Mouse (Mus musculus) limb, embryonic 15.5 days (tissue): ENCODE measurements around the gene Npas3. TPM values are rescaled to one million over a fixed set of nuclear protein-coding genes. Genes with fewer than 3 reads are reported as not detected.

Experiments
- ATAC-seq: fragments of 200-750 bp; cut with Nextera tagmentation; 2 replicates; pipeline ENCODE4 v1.8.0; 2017; ENCODE audit warnings: low read depth, moderate TSS enrichment; ENCODE audit not compliant: insufficient number of reproducible peaks, low FRiP score, low TSS enrichment
- H3K27ac ChIP-seq: fragments of 300-500 bp; sonication (generic); 2 replicates; pipeline ENCODE4 v1.5.1; 2015; ENCODE audit warnings: moderate library complexity, mild to moderate bottlenecking, inconsistent platforms
- H3K27me3 ChIP-seq: fragments of 300-500 bp; sonication (generic); 2 replicates; pipeline ENCODE4 v1.6.1; 2015; ENCODE audit warnings: inconsistent platforms
- H3K36me3 ChIP-seq: fragments of 300-500 bp; sonication (generic); 2 replicates; pipeline ENCODE4 v1.6.1; 2015; ENCODE audit warnings: inconsistent platforms
- H3K4me1 ChIP-seq: fragments of 300-500 bp; sonication (generic); 2 replicates; pipeline ENCODE4 v1.6.1; 2015; ENCODE audit warnings: inconsistent platforms
- H3K4me2 ChIP-seq: fragments of 300-500 bp; sonication (generic); 2 replicates; pipeline ENCODE4 v1.6.1; 2015; ENCODE audit warnings: mild to moderate bottlenecking, inconsistent platforms
- H3K4me3 ChIP-seq: fragments of 300-500 bp; sonication (generic); 2 replicates; pipeline ENCODE4 v1.5.1; 2015; ENCODE audit warnings: mild to moderate bottlenecking, inconsistent platforms
- H3K9ac ChIP-seq: fragments of 300-500 bp; sonication (generic); 2 replicates; pipeline ENCODE4 v1.6.1; 2015; ENCODE audit warnings: inconsistent platforms
- H3K9me3 ChIP-seq: fragments of 300-500 bp; sonication (generic); 2 replicates; pipeline ENCODE4 v1.6.1; 2016; ENCODE audit warnings: inconsistent platforms
- WGBS: fragments of 180-500 bp; shearing (Covaris S2); methylation state at CpG from one replicate; pipeline ENCODE4 v1.1.7; 2015; 5-methylcytosine and 5-hydroxymethylcytosine counted together
- polyA plus RNA-seq: library from polyadenylated mRNA; unstranded; fragments of >200 nt; fragmentation: Nextera tagmentation; extraction: Ambion mirVana; gene quantifications from 2 replicates; pipeline ENCODE4 v1.2.1, GENCODE M21; 2015

Npas3 gene
- polyA plus RNA-seq, 1 experiment from 2014 or later, result 4.2 TPM

DNA sequence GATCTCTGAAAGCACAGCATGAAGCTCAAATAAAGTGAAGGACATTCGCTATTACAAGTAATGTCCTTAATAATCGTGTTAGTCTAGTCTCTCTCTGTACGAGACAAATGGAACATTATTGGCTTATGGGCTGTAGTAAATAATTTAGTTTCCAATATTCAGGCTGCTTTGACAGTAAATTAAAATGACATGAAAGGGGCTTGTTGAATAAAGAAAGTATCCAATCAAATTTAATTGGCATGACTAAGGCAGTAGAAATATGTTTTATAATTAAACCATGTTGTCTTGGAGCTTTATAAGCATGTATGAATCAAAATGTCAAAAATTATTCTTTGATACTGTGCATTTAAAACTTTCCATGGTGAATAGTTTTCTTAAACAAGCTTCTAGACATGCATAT lies 278.6 kb downstream of the Npas3 start:
- Histone ChIP-seq H3K4me1 (no peaks in the 10 kb centered on the region; the same call in 1 of the 2 replicates), H3K9me3 (no peaks in the 10 kb centered on the region), H3K27me3 (no peaks in the 10 kb centered on the region), H3K4me2 (no peak overlapping the region), H3K4me3 (no peak overlapping the region), H3K9ac (no peak overlapping the region), H3K36me3 (no peaks in the 10 kb centered on the region), H3K27ac (no peak overlapping the region)
- ATAC-seq, result no peak
- WGBS, result 55% methylated on average over 3 of the region's 3 CpGs

DNA sequence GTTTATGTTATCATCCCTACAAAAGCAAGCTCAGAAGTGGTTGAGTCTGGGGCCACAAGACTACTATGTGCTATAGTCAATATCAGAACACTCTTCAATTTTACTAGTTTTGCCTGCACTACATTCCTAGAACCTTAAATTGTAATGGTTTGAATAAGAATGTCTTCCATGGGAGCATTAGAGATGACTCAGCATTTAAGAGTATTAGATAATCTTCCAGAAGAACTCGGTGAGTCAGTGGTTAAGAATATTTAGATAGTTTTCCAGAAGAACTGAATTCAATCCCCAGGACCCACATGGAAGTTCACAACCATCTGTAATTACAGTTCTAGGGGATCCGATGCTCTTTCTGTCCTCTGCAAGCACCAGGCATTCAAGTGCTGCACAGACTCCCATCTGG lies 280.9 kb downstream of the Npas3 start:
- H3K4me1 ChIP-seq, result no peaks in the 10 kb centered on the region; the same call in 1 of the 2 replicates
- H3K27me3 ChIP-seq, result no peaks in the 10 kb centered on the region
- no peak overlapping the region for H3K4me2 ChIP-seq
- no peak overlapping the region for H3K27ac ChIP-seq
- no peaks in the 10 kb centered on the region for H3K36me3 ChIP-seq
- no peak for ATAC-seq
- H3K4me3 ChIP-seq, result no peak overlapping the region
- no peaks in the 10 kb centered on the region for H3K9me3 ChIP-seq
- WGBS, result 90% methylated on average over 2 of the region's 2 CpGs
- no peak overlapping the region for H3K9ac ChIP-seq

DNA sequence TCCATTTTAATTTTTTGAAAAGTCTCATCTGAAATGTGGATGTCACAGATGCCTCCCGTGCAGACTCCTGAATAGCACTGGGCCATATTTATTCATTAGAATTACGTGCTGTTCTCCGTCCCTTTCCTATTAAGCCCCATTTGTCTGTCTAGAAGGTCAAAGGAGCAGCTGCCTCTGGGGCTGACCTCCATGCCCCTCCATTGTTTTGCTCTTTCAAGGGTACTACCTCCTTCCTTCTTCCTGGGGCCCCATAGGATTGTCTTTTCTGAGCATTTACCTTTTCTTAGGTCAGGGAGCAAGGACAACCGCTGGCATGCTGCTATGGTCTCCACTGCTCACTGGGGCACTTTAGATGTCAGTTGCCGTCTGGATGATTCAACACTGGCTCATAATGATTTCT lies 288.3 kb downstream of the Npas3 start:
- no peak overlapping the region for H3K27ac ChIP-seq
- 75% methylated on average over 5 of the region's 5 CpGs for WGBS
- no peak overlapping the region for H3K4me3 ChIP-seq
- ATAC-seq, result no peak
- H3K4me1 ChIP-seq, result no peaks in the 10 kb centered on the region
- no peaks in the 10 kb centered on the region for H3K9me3 ChIP-seq
- no peaks in the 10 kb centered on the region for H3K36me3 ChIP-seq
- no peak overlapping the region for H3K9ac ChIP-seq
- H3K4me2 ChIP-seq, result no peak overlapping the region
- no peaks in the 10 kb centered on the region for H3K27me3 ChIP-seq

DNA sequence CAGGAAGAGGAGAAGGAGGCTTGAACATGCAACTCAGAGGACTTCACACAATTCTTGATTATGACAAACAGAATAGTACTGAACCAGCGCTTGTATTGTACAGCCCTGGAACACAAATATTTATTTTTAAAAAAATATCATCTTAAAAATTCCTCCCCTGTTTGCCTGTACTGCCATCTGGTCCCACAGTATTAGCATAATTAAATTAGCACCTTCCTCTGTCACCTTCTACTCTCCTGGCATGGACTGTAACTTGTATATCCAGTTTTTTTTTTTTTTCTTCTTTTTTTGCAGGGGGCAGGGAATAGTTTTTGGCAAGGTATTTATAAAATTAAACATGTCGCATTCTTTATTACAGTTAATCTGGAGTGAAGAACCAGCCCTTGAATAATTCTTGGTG lies 307.9 kb downstream of the Npas3 start:
- no peaks in the 10 kb centered on the region for H3K27me3 ChIP-seq
- no peak for ATAC-seq
- WGBS, result 79% methylated on average over 2 of the region's 2 CpGs
- H3K4me2 ChIP-seq, result no peak overlapping the region
- no peak overlapping the region for H3K27ac ChIP-seq
- no peaks in the 10 kb centered on the region for H3K36me3 ChIP-seq
- no peaks in the 10 kb centered on the region for H3K9me3 ChIP-seq
- no peak overlapping the region for H3K9ac ChIP-seq
- no peaks in the 10 kb centered on the region for H3K4me1 ChIP-seq
- H3K4me3 ChIP-seq, result no peak overlapping the region

DNA sequence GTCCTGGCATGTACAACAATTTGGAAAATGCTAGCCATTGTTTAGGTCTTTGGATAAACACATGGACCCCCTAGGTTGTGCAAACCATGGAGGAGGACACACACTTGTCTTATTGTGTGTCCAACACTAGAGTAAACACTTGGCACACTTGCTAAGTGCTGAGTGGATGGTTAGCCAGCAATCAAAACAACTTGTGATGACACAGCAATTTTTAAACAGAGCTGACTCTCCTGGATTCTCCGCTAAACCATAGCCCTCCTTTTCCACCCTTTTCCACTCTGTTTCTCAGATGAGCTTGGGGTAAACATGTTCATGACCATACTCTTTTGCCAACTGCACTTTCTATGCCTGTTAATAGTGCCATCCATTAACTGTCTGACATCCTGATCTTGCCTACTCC lies 309.8 kb downstream of the Npas3 start:
- no peaks in the 10 kb centered on the region for H3K9me3 ChIP-seq
- no peaks in the 10 kb centered on the region for H3K27me3 ChIP-seq
- H3K4me3 ChIP-seq, result no peak overlapping the region
- H3K9ac ChIP-seq, result no peak overlapping the region
- no peak overlapping the region for H3K27ac ChIP-seq
- no peaks in the 10 kb centered on the region for H3K36me3 ChIP-seq
- no peaks in the 10 kb centered on the region for H3K4me1 ChIP-seq
- WGBS, result 92% methylated on average over 1 of the region's 1 CpGs
- no peak for ATAC-seq
- no peak overlapping the region for H3K4me2 ChIP-seq

DNA sequence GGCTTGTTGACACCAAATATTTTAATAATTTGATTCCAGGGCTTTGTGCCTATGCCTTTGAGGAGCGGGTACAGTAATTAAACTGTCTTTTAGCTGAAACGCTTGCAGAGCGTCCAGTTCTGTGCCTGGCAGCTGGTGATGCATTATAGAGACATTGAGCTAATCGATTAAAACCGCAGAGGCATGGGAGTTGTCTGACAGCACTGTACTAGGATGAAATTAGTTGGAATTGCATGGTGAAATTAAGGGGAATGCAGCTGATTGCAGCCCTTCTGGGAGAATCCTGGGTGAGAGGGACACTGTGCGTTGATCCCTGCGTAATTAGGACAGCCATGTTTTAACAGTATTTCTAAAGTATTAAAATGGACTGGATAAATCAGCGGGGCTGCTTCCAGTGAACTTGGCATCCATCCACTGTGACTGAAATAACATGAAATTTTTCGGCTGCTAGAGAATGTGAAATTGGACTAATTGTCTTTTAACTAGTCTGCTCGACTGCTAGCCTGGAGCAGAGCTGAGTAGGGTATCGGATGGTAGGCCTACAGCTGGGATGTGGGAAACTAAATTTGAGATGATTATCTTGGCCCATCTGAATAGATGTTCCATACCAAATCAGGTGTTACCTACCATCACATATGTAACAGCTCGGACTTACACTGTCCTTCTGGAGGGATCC lies 318.4 kb downstream of the Npas3 start:
- Histone ChIP-seq H3K27me3 (no peaks in the 10 kb centered on the region), H3K27ac (no peak overlapping the region), H3K4me3 (no peak overlapping the region), H3K9ac (no peak overlapping the region), H3K9me3 (no peaks in the 10 kb centered on the region), H3K4me1 (no peaks in the 10 kb centered on the region), H3K36me3 (no peaks in the 10 kb centered on the region), H3K4me2 (no peak overlapping the region)
- 67% methylated on average over 12 of the region's 12 CpGs for WGBS
- ATAC-seq, result no peak

DNA sequence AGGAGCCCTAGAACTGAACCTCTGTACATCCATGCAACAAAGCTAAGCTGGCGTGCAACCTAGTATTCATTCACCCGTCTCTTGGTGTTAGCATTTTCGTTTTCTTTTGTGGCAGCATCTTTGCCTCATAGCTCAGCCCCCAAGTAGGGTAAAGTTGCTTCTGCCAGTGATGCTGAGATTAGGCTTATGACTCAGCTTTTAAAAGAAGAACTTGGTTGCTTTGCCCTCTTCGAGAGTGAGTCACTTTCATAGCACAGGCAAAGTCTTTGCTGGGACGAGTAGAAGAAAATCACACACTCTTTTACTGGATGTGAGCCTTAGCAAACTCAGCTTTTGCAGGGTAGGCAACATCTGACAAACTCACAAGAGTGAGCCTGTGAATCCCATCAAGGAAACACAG lies 332.7 kb downstream of the Npas3 start:
- Histone ChIP-seq H3K9me3 (no peaks in the 10 kb centered on the region), H3K36me3 (no peaks in the 10 kb centered on the region), H3K4me1 (no peaks in the 10 kb centered on the region), H3K27me3 (no peaks in the 10 kb centered on the region), H3K4me2 (no peak overlapping the region), H3K9ac (no peak overlapping the region), H3K4me3 (no peak overlapping the region), H3K27ac (no peak overlapping the region)
- WGBS, result 86% methylated on average over 5 of the region's 5 CpGs
- no peak for ATAC-seq

DNA sequence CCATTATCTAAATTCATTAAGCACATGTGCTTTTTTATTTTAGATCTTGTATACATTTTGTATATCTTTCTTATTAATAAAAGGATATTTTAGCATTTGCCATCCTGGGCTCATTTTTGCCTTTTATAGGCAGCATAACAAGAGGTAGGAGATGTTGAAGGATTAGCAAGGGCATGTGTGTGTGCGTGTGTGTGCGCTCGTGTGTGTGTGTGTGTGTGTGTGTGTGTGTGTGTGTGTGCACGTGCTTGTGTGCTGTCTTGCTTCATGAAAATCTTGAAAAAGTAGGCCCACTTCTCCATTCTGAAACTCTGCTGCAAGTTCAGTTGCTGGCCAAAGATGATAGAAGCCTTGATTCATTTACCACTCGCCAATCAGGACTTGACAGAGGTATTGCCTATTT lies 338.8 kb downstream of the Npas3 start:
- 75% methylated on average over 5 of the region's 5 CpGs for WGBS
- no peak overlapping the region for H3K27ac ChIP-seq

DNA sequence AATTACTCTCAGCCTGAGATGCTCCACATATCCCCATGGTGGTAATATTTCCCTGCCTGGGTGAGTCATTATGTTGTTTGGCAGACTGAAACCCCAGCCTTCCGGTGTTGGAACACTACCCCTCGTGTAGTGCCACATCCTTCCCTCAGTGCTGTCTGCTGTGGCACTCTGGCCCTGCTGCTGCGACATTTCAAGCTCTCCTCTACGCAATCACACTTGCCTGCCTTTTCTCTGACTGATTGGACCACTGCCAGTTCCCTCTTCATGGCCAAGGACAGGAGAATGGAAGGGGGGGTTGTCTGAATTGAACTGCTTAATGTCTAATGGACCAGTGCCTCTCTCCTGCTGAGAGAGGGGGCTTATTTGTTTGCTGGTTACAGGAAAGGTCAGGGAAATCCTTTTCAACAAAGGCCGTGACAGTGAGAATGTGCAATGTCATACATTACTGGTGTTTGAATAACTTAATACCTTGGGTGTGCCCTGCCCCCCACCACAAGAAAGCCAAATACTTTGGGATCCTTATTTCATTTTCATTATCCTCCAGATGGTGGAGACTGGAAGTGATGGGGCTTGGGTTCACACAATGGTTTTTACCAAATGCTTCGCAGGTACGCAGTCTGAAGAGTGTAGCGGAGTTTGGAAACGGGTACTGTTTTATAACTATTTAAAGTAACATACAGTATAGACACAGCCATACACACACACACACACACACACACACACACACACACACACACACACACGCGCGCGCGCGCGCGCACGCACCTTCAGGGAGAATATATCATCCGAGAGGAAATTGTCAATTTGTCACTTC lies 339.4 kb downstream of the Npas3 start:
- no peaks in the 10 kb centered on the region for H3K9me3 ChIP-seq
- peaks cover 7% of the 10 kb centered on the region for H3K4me1 ChIP-seq
- ATAC-seq, result no peak
- WGBS, result 72% methylated on average over 19 of the region's 19 CpGs
- H3K4me3 ChIP-seq, result no peak overlapping the region
- H3K4me2 ChIP-seq, result no peak overlapping the region
- H3K27ac ChIP-seq, result no peak overlapping the region
- H3K27me3 ChIP-seq, result no peaks in the 10 kb centered on the region
- H3K9ac ChIP-seq, result no peak overlapping the region
- H3K36me3 ChIP-seq, result no peaks in the 10 kb centered on the region

More for the DNA sequence above, 338.8 kb downstream of the Npas3 start:
- no peak overlapping the region for H3K4me3 ChIP-seq
- H3K4me1 ChIP-seq, result peaks cover 7% of the 10 kb centered on the region
- no peaks in the 10 kb centered on the region for H3K9me3 ChIP-seq
- no peaks in the 10 kb centered on the region for H3K27me3 ChIP-seq
- no peak overlapping the region for H3K9ac ChIP-seq
- no peak overlapping the region for H3K4me2 ChIP-seq
- H3K36me3 ChIP-seq, result no peaks in the 10 kb centered on the region
- no peak for ATAC-seq

DNA sequence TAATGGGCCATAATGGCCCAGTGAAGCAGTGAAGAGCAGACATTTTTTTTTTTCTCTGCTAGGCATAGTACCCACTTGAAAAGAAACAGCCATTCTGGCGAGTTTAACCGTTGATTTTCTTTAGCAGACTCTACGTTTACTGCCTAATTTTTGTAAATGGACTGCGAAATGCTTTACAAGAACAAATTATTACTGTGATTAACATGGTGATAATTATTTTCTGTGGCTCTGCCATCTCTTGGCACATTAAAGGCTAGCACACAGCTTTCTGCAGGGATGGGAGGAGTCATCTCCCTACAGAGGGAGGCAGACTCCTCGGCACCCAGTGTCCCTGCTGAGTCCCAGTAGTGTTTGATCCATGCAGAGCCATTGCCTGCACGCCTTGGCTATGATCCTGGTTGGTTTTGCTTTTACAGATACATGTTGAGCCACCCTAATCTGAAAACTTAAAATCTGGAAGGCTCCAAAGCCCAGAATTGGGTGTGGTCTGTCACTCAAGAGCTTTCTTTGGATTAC lies 341.0 kb downstream of the Npas3 start:
- Histone ChIP-seq H3K9me3 (no peaks in the 10 kb centered on the region), H3K9ac (no peak overlapping the region), H3K4me1 (peaks cover 7% of the 10 kb centered on the region), H3K4me2 (no peak overlapping the region), H3K36me3 (no peaks in the 10 kb centered on the region), H3K27ac (no peak overlapping the region), H3K4me3 (no peak overlapping the region), H3K27me3 (no peaks in the 10 kb centered on the region)
- 43% methylated on average over 6 of the region's 6 CpGs for WGBS
- ATAC-seq, result no peak

DNA sequence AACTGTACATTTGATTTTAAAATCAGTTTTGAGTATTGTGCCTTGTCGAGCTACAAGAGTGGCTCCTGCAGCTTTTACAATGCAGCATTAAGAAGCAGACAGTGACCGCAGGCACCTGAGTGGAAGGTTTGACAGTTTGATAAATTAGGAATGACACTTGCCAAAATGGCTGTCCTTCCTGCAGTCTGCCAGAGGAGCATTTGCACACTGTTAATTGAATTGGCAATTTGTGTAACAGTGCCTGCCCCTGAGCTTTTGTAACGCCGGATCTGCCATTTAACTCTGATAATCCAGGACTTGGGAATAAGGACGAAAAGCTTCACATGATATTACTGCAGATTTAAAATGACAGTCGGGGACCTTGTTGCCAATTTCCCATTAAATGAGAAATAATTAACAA lies 357.2 kb downstream of the Npas3 start:
- no peaks in the 10 kb centered on the region for H3K9me3 ChIP-seq
- ATAC-seq, result no peak
- 75% methylated on average over 6 of the region's 6 CpGs for WGBS
- no peak overlapping the region for H3K4me3 ChIP-seq
- no peaks in the 10 kb centered on the region for H3K27me3 ChIP-seq
- H3K27ac ChIP-seq, result no peak overlapping the region
- no peak overlapping the region for H3K9ac ChIP-seq
- no peaks in the 10 kb centered on the region for H3K36me3 ChIP-seq
- no peaks in the 10 kb centered on the region for H3K4me1 ChIP-seq
- H3K4me2 ChIP-seq, result no peak overlapping the region

DNA sequence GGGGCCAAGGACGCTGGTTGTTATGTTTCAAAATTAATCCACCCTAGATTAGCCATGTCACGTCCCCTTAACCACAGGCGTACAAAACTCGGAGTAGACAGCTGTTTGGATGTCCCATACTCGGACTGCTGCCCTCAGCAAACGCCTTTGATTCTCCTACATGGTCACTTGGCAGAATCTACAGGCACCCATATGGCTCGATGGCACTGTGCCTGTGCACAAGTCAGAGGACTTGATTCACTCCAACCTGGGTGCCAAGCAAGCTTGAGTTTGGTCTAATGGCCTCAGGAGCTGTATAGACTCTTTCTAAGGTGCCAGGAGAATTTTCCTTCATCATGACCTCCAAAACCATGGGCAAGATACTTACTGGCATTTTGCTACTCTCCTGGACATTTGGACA lies 363.6 kb downstream of the Npas3 start:
- Histone ChIP-seq H3K4me3 (no peak overlapping the region), H3K27me3 (no peaks in the 10 kb centered on the region), H3K36me3 (no peaks in the 10 kb centered on the region), H3K9me3 (no peaks in the 10 kb centered on the region), H3K27ac (no peak overlapping the region), H3K4me1 (no peaks in the 10 kb centered on the region), H3K4me2 (no peak overlapping the region), H3K9ac (no peak overlapping the region)
- WGBS, result 94% methylated on average over 7 of the region's 7 CpGs
- no peak for ATAC-seq
